Mouse (Mus musculus) lung, adult 2 months (tissue): Measurements from ENCODE around the gene Pigq. TPM values are rescaled to one million over a fixed set of nuclear protein-coding genes. Genes with fewer than 3 reads are reported as not detected.

ENCODE experiments used
- DNase-seq: peaks from one replicate; pipeline ENCODE4 v3.0.0; 2022
- H3K4me1 ChIP-seq: fragments of 200-500 bp; 2 replicates; pipeline ENCODE4 v1.6.1; 2011; ENCODE audit warnings: low read length; ENCODE audit not compliant: control insufficient read depth, insufficient read depth
- H3K4me3 ChIP-seq: fragments of 200-500 bp; replicated peaks from 2 replicates; pipeline ENCODE3; 2011; ENCODE audit warnings: low read depth, mild to moderate bottlenecking, control low read depth, low read length; ENCODE audit errors: extremely low read depth
- CTCF ChIP-seq: fragments of 200-500 bp; IDR thresholded peaks from 2 replicates; pipeline ENCODE4 v1.5.1; 2011; ENCODE audit warnings: mild to moderate bottlenecking, low read length, control low read depth; ENCODE audit not compliant: insufficient read depth
- POLR2A ChIP-seq: fragments of 200-500 bp; IDR thresholded peaks from 2 replicates; pipeline ENCODE4 v1.6.1; 2011; ENCODE audit warnings: low read depth, mild to moderate bottlenecking, control low read depth, low read length, borderline replicate concordance; ENCODE audit errors: extremely low read depth
- WGBS: fragments of 180-500 bp; shearing (Covaris S2); methylation state at CpG from one replicate; pipeline ENCODE4 v1.1.7; 2018; 5-methylcytosine and 5-hydroxymethylcytosine counted together
- polyA plus RNA-seq: library from polyadenylated mRNA; depleted of rRNA; stranded (reverse); fragments of >200 nt; gene quantifications from 2 replicates; pipeline ENCODE4 v1.2.3, GENCODE M21; 2012

Gene Pigq
- polyA plus RNA-seq, 1 experiment: 131 TPM

GRCm38 (mm10) chr17:25959630-25960467, 15.1 kb upstream of the Pigq start:
- no peak for DNase-seq
- no peaks in the 10 kb centered on the region for H3K4me1 ChIP-seq
- TF ChIP-seq CTCF (no peak), POLR2A (no peak)
- 91% methylated on average over 23 of the region's 23 CpGs for WGBS
- no peak overlapping the region for H3K4me3 ChIP-seq

- Histone ChIP-seq H3K4me1 (no peaks in the 10 kb centered on the region), H3K4me3 (no peak overlapping the region)
- TF ChIP-seq POLR2A (no peak), CTCF (no peak)
- WGBS: 94% methylated on average over 11 of the region's 11 CpGs
- DNase-seq: no peak
Observed at GRCm38 (mm10) chr17:25958771-25959494, 14.2 kb upstream of the Pigq start.

- WGBS: 87% methylated on average over 14 of the region's 14 CpGs
- Histone ChIP-seq H3K4me1 (no peaks in the 10 kb centered on the region), H3K4me3 (no peak overlapping the region)
- no peak for DNase-seq
- TF ChIP-seq CTCF: no peak
- no peak for TF ChIP-seq POLR2A
Observed at GRCm38 (mm10) chr17:25957586-25958051, 12.9 kb upstream of the Pigq start.

DNA sequence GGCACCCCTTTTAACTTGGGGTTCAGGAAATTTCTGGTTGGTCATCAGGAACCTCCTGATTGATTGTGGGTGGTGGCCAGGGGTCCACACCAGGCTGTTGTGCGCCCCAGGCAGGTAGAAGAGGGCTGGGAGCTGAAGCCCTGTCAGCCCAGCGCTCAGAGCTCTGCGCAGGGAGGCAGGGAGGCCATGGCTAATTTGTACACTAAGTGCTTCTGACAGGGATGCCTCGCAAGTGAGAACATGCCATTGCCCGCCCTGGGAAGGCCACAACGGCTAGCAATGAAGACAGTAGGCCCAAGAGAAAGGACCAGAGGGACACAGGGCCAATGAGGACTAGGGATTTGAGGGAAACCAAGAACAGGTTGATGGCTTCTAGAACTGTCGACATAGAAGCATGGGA, 11.9 kb upstream of the Pigq start:
- WGBS: 86% methylated on average over 7 of the region's 7 CpGs
- DNase-seq: no peak
- H3K4me1 ChIP-seq: no peaks in the 10 kb centered on the region
- TF ChIP-seq POLR2A: no peak
- TF ChIP-seq CTCF: no peak
- H3K4me3 ChIP-seq: no peak overlapping the region

- WGBS: 72% methylated on average over 7 of the region's 7 CpGs
- Histone ChIP-seq H3K4me1 (no peaks in the 10 kb centered on the region), H3K4me3 (no peak overlapping the region)
- no peak for DNase-seq
- TF ChIP-seq POLR2A (no peak), CTCF (no peak)
Observed at GRCm38 (mm10) chr17:25956201-25956600, 11.5 kb upstream of the Pigq start.

- no peak overlapping the region for H3K4me3 ChIP-seq
- TF ChIP-seq POLR2A (no peak), CTCF (no peak)
- no peaks in the 10 kb centered on the region for H3K4me1 ChIP-seq
- no peak for DNase-seq
- 43% methylated on average over 3 of the region's 3 CpGs for WGBS
Observed at GRCm38 (mm10) chr17:25955736-25956135, 11.0 kb upstream of the Pigq start.

DNA sequence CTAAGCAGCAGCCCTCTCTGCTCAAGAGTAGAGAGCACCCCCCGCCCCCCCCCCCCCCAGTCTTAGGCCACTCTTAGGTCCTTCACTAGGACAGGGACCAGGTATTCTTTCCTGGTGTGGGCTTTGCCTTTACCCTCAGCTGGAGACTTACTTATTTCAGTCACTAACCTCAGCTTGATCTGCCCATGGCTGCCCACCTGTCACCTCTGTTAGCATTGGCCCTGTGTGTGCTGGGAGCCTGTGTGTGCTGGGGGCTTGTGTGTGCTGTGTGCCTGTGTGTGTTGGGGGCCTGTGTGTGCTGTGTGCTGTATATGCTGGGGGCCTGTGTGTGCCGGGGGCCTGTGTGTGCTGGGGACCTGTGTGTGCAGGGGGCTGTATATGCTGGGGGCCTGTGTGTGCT, 9.9 kb upstream of the Pigq start:
- DNase-seq: no peak
- TF ChIP-seq CTCF (no peak), POLR2A (no peak)
- Histone ChIP-seq H3K4me1 (no peaks in the 10 kb centered on the region), H3K4me3 (no peak overlapping the region)
- 80% methylated on average over 1 of the region's 2 CpGs for WGBS

DNA sequence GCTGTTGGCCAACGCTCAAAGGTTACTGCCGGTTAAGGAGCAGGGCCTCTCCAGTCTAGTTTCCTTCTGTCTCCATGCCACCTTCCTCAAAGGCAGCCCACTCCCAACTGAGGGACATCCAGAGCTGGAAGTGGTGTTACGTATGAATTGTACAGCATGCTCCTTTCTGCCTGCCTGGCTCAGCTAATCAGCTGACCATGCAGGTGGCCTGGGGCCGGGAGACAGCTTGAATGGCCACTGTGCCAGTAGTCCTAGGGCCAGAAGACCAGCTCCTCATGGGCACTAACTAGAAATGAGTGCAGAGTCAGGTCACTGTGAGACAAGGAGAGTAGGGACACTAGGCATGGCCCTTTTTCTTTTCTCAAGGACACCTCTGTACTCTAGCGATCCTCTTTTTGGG, 8.4 kb upstream of the Pigq start:
- Histone ChIP-seq H3K4me1 (no peaks in the 10 kb centered on the region), H3K4me3 (no peak overlapping the region)
- WGBS: 81% methylated on average over 5 of the region's 5 CpGs
- TF ChIP-seq POLR2A (no peak), CTCF (no peak)
- DNase-seq: no peak

DNA sequence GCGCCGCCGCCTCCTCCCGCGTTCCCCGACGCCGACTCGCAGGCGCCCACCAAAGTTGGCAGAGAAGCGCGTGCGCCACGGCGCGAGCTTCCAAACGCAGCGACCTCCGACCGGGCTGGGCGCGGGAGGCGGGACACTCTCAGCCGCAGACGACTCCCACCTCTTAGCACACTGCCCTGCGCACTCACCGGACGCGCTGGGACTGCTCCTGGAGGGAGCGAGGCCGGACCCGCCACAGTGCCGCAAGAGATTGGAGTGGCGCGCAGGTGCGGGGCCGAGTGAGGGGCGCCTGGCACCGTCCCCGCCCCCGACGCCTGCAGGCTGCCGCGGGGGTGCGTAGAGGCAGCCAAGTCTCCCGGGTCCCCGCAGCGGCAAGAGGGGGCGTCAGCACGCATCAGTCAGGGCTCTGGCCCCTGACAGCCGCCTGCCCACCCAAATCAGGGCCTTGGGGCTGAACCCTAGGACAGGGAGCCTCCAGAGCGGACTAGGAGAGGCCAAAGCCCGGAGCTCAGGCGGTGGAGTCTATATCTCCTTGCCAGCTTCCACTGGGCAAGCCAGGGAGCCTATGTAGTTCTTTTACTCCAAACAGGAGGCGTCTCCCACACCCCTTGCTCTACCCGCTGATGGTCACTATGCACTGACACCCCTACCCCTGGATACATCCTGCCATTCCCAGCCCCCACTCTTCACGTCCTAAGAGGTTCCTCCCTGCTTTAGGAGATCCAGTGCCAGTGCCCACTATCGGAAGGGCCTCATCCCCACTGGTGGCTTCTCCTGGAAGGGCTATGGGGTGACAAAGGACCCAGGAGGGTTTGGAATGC, 7.3 kb upstream of the Pigq start, which contains the start of gene A930017K11Rik:
A930017K11Rik (minus strand) TSS at position 763 of the 821 bp plus-strand sequence.
- Histone ChIP-seq H3K4me1 (no peaks in the 10 kb centered on the region), H3K4me3 (no peak within 1 kb of the TSS)
- no peak for DNase-seq
- WGBS: 2% methylated on average over 57 of the region's 58 CpGs
- no peak for TF ChIP-seq POLR2A
- no peak for TF ChIP-seq CTCF
